Mouse (Mus musculus): Measurements from ENCODE around the gene BC029722.
"Not testable (repeated sequence)": the region's sequence is repeated elsewhere in the genome, so short reads cannot be mapped to it uniquely, and the experiment has no call there.

Gene BC029722

GRCm38 (mm10) chr2:155819392-155819448 lies at the start of gene BC029722:
Gene BC029722, minus strand, starts transcription at chr2:155819426.
- no peak for DNase-seq (ENCODE audit: low spot score)

DNA sequence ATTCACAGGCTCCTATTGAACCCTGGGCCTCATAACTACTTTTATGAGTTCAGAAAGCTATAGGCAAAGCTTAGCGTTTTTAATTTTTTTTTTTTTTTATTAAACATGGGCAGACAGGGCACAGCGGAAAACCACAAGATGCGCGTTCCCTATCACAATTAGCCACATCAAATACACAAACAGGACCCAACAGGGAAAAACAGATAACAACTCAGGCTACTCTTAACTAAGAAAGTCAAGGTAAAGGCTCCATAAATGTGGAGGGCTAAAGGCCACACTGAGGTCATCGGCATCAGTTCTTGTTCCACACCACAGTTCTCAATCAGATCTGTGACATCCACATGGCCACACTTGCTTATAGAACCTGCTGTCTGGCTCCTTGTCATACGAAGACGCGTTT lies 49.1 kb upstream of the BC029722 start:
- DNase-seq (ENCODE audit: low spot score), result no peak

DNA sequence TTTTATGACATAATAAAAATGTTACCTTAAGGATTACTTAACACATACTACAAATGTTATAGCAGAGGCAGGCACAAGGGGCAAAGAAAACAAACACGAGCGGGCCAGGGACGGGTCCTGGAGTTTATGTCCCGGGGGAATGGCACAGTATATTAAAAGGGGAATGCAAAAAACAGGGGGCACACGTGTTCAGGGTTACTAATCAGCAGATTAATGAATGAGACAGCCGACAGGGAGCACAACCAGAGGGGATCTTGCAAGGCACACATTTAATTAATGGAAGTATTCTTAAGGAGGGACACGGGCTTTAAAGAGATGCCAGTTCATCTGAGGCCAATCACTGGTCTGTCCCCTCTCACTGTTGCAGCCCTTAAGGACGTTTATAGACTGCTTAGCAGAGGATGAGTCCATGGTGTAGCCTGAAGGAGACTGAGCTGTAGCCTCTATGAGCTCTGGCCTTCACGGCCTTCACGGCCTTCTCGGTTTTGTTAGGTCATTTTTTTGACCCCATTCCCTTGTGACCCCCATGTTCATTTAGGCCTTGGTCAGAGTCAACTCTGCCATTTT lies 44.2 kb upstream of the BC029722 start:
- no peak for DNase-seq (ENCODE audit: low spot score)

- no peak for DNase-seq (ENCODE audit: low spot score)
Measured at GRCm38 (mm10) chr2:155862573-155863300, 43.5 kb upstream of the BC029722 start.

GRCm38 (mm10) chr2:155861581-155861980 lies 42.4 kb upstream of the BC029722 start:
- DNase-seq (ENCODE audit: low spot score), result no peak

- no peak for DNase-seq (ENCODE audit: low spot score)
Measured at GRCm38 (mm10) chr2:155860102-155860501, 40.9 kb upstream of the BC029722 start.

DNA sequence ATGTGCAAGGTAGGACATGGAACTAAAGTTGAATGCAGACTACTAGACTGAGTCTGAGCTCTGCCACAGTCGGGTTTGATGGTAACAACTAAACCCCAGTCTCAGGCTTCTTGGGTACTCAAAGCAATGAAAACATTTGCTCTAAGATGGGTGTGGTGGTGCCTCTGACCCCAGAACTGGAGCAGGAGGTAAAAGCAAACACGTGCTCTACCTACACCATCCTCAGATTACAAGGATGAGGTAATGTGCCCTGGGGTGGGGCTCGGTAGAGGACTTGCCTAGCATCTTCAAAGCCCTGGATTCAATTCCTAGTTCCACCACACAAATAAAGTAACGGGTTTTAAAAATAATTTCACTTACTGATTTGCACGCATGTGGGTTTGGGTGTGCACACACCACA lies 33.3 kb upstream of the BC029722 start:
- DNase-seq (ENCODE audit: low spot score), result no peak

DNA sequence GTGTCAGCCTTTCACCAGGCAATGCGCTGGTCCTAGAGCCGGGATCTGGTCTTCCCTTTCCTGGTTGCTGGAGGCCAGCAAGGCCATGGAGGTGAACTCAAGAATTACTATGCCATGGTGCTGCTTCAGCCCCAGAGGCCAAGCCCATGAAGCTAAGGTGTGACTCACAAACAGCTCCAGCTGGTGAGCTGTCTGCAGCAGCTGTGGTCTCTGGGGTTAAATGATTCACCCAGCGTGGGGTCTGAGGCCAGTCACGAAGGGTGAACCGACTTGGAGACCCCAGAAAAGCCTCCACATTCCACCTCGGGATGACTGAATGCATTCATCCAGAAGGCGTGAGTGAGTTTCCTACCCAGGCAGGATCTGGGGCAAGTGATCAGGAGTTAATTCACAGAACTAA lies 30.9 kb upstream of the BC029722 start:
- DNase-seq (ENCODE audit: low spot score), result no peak

DNA sequence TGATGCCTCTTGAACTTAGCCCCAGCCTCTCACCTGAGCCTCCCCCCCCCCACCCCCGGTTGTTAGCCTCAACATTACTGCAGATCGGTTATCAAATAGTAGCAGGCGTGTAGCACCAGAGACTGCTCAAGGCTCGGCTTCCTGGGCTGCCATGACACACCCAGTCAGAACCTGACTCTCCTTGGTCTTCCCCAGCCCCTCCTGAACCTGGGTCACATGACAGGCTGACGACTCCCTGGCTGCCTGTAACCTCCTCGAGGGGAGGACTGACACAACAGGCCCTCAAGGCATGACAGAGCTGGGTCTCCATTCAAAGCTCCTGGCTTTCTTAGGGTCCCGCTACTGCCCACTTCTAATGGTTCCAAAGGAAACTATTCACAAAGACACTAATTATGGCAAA lies 30.2 kb upstream of the BC029722 start:
- DNase-seq (ENCODE audit: low spot score), result no peak

DNA sequence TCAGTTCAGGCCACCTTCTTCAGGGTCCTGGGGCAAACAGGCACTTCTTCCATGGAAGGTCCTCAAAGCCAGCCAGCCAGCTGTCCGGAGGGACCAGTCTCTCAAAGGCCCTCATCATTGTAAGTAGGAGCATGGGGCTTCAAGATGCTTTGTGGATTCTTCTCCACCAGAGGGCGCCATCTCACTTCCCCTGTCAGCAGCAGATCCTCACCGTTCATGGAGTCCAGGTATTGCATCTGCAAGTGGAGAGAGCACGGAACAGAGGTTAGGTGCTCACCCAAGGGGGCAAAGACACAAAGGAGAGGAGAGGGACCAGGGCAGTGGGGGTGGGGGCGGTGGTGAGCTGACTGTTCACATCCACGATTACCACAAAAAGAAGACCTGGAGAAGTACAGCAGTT lies 29.1 kb upstream of the BC029722 start:
- DNase-seq (ENCODE audit: low spot score), result peak; percentile 81

GRCm38 (mm10) chr2:155846930-155847329 lies 27.7 kb upstream of the BC029722 start:
- no peak for DNase-seq (ENCODE audit: low spot score)

DNA sequence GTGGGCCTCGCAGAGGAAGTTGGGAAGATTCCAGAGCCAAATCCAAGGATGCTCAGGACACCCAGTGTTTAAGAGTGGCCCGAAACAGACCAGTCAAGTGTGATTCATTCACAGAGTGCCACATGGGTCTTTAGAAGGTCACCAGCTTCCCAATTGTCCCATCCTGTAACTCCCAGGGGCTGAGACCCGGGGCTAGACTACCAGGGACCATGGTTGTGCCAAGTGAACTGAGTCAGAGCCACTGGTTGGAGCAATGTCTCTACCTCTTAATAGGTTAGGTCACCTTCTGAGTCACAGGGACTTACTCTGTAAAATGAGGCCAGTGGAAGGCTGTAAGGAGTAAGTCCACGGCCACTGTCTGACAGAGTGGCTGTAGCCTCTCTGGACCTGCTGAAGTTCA lies 19.7 kb upstream of the BC029722 start:
- DNase-seq (ENCODE audit: low spot score), result no peak

- no peak for DNase-seq (ENCODE audit: low spot score)
Measured at GRCm38 (mm10) chr2:155837961-155838360, 18.7 kb upstream of the BC029722 start.

- DNase-seq (ENCODE audit: low spot score), result no peak
Measured at GRCm38 (mm10) chr2:155834732-155835131, 15.5 kb upstream of the BC029722 start, which contains the start of gene Fam83c. Gene Fam83c, minus strand, starts transcription at chr2:155834854.

- DNase-seq (ENCODE audit: low spot score), result not testable (repeated sequence)
Measured at GRCm38 (mm10) chr2:155832087-155832486, 12.9 kb upstream of the BC029722 start.

- DNase-seq (ENCODE audit: low spot score), result no peak
Measured at GRCm38 (mm10) chr2:155831302-155831701, 12.1 kb upstream of the BC029722 start.

DNA sequence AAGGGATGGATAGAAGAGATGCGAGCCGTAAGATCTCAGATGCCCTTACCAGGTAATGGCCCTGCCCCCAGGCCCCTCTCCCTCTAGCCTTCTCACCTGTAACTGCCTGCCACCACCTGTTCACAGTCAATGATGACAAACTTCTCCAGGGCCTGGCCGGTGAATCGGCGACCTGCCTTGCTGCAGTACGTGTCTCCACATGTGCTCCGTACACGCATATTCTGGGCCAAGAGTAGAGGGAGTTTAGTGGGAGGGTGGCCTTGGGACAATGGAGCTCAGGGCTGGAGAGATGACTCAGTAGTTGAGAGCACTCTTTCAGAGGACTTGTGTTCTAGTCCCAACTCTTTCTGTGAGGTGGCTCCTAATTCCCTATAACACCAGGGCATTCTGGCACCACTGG lies 11.6 kb upstream of the BC029722 start:
- DNase-seq (ENCODE audit: low spot score), result no peak

GRCm38 (mm10) chr2:155826630-155827424 lies 7.6 kb upstream of the BC029722 start, which contains the start of gene Eif6:
Gene Eif6, minus strand, starts transcription at chr2:155826925.
- peak; percentile 81 for DNase-seq (ENCODE audit: low spot score)

- DNase-seq (ENCODE audit: low spot score), result peak; percentile 40
Measured at GRCm38 (mm10) chr2:155825904-155826629, 6.8 kb upstream of the BC029722 start.

DNA sequence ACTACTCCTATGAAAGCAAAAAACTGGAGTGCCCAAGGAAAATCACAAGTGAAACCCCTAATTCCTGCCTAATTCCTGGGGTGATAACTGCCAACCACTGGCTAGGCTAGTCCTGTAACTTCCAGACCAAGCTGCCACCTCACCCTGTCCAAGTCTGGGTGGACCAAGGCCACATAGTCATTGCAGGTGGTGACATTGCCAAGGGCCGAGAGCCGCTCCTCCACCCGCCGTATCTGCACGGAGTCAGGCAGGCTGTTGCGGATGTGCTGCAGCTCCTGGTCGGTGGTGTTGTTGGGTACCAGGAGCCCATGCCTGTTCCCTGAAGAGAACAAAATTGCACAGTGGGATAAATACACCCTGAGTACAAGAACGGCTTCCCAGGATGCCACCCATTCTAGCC lies 4.5 kb upstream of the BC029722 start:
- no peak for DNase-seq (ENCODE audit: low spot score)

DNA sequence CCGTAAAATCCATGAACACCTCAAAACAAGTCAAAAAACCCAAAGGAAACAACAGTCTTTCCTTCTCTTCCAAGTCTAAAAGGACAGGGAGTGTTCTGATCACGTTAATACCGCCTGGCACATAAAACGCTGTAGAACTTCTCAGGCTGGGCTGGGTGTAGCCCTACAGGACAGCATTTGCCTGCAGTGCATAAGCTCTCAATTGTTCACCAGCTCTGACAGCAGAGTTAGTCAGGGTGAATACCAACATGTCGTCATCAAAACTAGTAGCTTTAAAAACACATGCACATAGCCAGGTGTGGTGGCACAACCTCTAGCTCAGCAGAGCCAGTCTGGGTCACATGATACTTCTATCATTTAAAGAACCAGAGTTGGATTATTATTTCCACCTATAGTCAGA lies 1.6 kb upstream of the BC029722 start:
- no peak for DNase-seq (ENCODE audit: low spot score)

- DNase-seq (ENCODE audit: low spot score), result no peak
Measured at GRCm38 (mm10) chr2:155819449-155820251, 424 bp upstream of the BC029722 start.

Measured in c-Kit-positive CD71-positive TER-119-positive erythroid progenitor cells, embryonic 14.5 days (primary cell).